Mouse (Mus musculus): ENCODE measurements around the gene Ddx17.

The Ddx17 gene

DNA sequence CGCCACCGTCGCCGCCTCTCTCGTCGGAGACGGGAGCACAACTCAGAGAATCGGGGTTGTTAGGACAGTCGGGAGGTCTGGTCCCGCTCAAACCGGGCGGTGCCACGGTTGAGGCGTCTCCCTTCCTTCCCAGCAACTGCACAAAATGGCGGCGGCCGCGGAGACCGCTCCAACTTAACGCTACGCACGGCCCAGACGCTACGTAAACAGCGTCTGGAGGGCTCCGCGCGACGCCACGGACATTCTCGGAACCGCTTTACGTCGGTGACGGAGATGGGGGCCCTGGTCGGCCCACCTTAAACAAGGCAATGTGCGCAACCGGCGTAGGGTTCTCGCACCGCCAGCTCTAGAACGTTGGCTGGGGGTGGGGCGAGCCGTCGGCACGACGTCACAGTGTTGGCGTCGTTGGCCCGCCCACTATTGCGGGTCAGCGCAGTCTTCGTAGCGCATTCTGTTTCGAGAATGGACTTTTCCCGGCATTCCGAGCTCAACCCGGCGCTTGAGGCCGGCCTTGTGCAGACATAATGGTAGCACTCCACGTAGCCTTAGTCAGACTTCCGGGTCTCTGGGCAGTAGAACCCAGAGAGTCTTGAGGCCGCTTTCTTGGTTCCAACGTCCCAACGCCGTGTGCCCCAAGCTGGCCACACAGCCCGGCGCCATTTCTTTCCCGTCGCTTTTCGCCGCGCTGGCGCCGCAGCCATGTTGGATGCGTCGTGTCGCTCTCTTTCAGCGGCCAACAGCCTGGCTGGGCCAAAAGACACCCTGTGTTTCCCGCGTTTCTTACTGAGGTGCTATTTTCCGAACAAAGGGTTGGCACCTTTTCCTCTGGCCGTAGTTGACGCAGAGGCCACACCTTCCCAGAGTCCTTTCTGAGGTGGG is at the start of gene Ddx17:
TSS of gene Ddx17 (minus strand) at position 332 of the 879 bp plus-strand sequence.
- DNase-seq, result peak; percentile 98

DNA sequence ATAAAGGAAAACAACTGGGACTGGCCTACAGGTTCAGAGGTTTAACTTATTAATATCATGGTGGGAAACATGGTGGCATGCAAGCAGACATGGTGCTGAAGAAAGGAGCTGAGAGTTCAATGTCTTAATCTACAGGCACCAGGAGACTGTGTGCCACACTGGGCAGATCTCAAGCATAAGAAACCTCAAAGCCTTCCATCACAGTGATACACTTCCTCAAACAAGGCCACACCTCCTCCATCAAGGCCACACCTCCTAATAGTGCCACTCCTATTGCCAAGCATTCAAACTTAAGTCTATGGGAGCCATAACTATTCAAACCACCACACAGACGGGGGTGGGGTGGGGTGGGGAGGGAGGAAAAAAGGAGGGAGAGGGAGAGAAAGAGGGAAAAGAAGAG is 35.0 kb upstream of the Ddx17 start:
- no peak for DNase-seq

DNA sequence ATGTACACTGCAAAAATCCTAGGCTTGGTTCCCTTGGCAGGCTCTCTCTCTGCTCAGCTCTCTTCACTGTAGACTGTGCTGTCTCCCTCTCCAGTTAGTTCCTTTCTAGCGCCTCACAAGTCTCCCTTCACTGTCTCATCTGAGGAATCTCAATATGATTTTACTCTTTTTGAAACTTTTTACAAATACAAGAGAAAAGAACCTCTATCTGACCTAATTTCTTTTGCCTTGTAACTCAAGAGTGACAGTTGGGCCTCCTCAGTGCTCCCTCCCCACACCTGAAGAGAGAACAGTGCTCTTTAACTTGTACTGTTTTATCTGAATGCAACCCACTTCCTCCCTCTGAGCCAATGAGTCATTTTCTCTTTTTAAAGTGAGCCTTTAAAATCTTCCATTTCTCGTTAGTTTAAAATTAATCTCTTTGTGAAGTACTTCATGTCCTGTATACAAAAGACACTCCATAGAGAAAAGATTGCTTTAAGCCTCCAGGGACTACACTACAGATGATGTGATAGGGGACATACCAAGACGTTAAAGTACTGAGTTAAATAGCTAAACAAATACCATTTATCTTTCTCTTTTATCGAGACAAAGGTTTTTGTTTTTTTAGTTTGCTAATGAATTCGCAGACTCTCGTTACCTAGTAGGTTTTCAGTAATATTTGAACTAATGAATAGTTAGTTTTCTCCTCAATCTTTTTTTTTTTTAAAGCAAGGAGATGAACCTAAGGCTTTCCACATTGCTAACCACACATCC is 31.3 kb upstream of the Ddx17 start:
- DNase-seq, result no peak

DNA sequence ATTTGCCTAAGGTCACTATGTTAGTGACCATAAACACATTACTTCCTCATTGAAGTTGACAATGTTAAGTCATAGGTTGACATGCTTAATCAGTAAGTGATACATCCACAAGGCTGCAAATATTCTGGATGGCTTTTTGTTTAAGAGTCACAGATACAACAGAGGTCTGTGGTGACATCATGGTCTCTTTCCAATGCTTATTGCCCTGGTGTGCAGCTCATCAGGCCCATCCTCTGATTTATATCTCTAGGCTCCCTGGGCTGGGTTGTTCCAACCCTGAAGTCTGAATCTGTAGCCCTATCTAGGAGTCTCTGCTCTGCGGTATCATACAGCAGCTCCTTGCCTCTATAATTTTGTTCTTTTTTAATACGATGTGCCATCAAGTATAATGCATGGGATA is 30.4 kb upstream of the Ddx17 start:
- DNase-seq, result no peak

DNA sequence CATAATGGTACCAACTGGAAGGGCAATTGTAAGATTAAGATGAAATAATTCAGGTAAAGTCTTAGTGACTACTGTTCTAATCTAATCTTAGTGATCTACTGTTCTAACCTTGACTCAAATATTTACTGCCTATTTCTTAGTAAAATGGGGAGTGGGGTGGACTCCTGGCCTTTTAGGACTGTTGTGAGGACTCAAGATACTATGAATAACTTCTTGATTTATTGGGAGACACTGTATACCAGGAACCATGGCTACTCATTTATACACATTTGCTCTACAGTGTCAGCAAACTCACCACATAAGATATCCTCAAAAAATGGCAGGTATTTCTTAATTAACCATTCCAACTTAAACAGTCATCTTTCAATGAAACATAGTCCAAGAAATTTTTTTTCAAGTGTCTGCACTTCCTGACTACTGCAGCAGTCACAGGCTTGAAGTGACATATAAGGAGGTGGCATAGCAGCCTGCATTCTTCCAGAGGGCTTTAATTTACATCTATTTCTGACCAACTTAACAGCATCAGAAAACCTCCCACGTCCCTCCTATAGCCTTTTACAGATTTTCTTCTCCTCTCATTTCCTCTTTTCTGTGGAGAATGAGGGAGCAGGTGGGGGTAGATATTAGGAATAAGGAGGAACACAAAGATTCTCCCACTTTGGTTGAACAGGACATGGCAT is 29.1 kb upstream of the Ddx17 start:
- no peak for DNase-seq

DNA sequence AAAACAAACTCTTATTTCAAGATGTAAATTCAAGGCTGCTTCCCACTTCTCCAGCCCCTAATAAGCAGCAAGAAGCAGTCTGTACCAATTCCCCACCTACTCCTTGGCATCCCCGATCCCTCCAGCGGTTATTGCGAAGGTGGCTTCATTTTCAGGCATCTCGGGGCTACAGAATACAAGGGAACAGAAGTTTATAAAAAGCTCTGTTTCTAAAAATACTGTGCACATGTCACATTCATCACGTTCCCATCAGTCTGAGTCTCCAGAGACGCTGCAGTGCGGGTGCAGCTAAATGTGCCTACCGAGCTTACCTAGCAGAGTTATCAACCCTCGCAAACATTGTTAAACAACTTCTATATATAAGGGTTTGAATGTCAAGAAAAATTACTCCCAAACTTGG is 15.9 kb upstream of the Ddx17 start:
- DNase-seq, result no peak

DNA sequence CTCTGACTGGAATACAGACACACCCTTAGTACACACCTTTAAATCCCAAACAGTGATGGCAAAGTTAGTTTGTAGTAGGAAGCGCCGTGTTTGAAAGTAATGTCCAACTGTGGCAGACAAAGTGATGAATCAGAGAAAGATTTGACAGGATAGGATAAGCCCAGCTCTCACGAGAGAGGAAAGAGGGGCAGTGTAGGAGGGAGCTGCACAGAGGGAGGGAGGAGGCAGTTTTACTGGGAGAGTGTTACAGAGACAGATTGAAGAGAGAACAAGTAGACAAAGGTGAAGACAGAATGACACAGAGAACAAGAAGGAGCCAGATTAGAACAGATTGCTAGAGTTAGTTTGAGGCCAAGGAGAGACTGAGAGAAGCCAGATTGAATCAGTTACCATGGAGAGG is 13.1 kb upstream of the Ddx17 start:
- no peak for DNase-seq

DNA sequence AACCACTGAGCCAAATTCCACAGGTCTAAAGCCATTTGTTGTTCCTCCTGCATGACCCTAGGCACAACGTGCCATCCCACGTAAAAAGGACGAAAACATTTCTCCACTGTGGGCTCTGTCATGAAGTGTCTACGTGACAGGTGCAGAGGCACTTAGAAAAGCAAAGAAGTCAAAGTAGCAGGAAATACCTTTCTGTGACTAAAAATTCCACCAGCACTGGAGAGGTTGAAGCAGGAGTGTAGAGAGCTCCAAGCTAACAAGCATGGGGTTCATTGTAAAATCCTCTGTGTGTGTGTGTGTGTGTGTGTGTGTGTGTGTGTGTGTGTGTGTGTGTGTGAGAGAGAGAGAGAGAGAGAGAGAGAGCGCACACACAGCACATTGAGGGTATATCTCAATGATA is 6.0 kb upstream of the Ddx17 start:
- DNase-seq, result no peak

DNA sequence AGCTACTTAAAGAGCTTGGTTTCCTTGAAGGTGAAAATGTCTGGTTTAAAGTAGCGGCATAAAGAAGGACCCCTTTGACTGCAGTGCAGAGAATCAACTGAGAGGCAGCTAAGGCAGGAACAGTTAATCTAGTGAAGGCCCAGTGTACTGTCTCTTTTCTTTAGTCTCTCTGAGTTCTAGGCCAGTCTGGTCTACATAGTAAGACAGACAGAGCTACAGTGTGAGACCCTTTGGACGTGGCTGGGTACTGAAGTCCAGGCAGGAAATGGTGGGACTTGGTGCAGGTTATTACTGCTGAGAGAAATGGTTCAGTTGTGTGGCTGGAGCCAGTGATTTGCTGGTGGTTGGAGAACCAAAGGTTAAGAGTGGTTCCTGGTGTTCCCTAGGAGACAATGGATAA is 1.7 kb upstream of the Ddx17 start:
- DNase-seq, result no peak

DNA sequence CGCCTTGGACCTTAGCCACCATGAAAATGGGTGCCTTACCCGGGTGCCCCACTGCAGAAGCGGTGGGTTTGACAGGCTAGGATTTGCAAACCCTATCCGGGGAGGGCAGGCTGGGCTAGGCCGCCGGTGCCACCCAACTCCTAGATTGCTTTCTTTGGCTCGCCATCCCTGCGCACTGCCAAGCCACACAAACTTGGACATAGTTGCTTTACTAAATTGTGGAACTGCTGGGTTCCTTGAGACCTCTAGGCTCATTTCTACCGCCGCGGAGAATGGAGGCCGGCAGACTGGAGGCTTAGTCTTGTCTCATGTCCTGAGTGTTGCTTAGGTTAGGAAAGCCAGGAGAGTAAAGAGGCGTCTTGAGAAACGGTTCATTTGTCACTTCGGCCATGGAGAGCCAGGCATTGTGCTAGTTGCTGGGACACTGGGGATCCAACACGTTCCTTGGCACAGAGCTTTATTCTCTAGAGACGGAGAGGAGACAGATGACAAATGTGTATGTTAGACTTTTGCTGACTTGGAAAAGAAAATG is 814 bp upstream of the Ddx17 start:
- DNase-seq, result no peak

DNA sequence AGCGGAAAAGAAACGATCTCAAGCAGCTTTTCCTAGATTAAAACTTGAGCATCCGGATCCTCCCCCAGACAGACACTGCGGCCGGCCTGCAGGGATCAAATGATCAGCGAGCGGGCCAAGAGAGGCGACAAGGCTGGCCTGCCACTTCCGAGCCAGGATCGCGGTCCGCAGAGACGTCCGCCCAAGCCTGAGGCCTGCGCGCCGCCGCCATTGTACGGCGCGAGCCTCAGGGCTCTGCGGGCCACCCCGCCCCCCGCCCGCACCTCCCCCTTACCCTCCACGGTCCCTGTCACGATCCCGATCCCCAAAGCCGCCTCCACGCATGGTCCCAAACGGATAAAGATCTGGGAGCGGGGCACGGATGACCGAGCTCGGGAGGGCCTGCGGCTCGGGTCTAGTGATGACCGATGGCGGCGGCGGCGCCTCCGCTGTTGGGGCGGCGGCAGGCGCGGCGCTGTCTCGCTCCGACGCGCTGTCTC is 581 bp downstream of the Ddx17 start:
- DNase-seq, result peak; percentile 87

DNA sequence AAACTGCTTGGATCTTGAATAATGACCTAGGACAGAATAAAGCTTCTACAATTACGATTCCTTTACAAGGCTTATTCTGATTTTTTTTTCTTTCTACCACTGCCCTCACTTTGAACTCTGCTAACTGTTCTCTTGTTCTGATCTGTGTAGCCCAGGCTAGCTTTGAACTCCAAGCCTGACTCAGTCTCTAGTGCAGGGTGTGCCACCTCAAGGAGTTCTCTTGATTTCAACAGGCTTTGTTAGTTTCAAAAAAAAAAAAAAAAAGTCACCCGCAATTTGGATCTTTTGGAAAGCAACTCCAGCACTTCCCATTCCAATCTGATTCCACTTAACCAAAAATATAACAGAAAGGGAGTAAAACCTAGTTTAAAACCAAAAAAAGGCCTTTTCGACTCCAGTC is 1.0 kb downstream of the Ddx17 start:
- DNase-seq, result no peak

DNA sequence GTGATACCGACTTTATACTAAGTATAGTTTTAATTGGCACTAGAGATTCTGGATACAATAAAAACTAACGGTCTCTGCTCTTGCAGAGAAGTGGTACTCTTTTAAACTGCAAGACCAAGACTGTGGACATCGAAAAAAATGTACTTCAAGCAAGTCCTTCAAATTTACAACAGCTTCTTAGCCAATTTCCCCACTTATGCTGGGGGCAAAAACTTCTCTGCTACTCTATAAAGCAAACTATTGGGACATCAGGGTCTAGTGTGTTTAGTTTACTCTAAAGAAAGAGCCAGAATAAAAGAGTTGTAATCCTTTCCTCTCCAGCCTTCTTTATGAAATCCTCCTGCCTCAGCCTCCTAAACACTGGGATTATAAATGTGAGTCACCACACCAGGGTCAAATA is 2.6 kb downstream of the Ddx17 start:
- DNase-seq, result no peak

DNA sequence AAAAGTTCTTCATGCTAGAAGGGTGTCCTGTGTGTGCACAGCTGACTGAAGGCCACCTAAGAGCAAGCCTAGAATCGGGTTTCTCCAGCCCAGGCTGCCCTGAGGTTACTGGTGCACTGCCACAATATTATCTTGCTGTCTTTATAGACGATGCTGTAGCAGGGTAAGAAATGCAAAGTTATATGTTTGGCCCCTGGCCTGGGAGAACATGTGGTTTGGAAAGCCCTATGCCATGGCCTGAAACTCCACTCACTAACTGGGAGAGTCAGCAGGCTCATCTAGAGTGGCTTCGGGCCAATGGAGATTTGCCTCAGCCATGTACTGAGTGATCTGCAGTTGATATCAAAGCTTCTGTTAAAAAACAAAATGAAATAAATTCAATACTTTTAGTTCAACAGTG is 12.7 kb downstream of the Ddx17 start:
- no peak for DNase-seq

DNA sequence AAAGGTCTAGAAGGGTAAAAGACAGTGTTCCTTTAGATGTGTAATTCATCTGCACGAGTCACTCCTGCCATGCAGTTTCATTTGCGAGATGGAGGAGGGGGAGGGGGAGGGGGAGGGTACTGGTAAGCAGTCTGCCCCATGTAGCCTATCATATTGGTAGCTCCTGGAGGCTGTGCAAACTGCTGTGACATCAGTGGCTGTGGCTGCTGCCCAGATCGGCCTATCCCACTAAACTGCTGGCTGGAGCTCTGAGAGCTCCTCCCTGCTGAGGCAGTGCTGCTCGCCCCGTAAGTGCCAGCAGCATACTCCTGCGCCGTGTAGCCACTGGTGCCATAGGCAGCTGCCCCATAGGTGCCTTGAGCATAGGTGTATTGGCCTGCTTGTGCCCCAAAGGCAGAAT is 16.6 kb downstream of the Ddx17 start:
- DNase-seq, result no peak

DNA sequence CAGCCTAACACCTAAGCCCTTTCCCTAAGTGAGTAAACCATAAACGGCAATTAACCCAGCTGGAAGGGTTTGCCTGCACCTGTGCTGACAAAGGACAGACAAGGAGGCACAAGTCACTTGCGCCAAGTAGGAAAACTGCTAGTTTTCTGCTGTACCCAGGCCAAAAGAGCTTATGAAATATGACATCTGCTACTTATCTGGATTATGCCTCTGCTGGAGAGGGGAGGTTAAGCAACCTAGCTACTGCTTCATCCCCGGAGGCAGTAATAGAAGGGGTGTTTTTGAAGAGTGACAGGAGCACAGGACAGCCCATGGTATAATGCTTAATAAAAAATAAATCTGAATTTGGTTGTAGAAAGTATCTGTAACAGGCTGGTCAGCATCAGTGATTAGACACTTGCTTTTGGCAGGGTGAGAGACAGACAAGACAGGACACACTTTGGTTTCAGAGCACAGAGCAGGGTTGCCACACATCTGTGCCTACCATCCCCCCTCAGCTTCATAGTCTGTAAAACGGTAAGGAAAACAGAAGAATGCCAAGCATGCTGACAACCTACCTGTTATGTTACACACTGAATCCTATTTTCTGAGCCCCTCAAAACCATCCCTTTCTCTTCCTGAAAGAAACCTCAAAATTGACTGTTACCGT is 18.4 kb downstream of the Ddx17 start:
- DNase-seq, result no peak

DNA sequence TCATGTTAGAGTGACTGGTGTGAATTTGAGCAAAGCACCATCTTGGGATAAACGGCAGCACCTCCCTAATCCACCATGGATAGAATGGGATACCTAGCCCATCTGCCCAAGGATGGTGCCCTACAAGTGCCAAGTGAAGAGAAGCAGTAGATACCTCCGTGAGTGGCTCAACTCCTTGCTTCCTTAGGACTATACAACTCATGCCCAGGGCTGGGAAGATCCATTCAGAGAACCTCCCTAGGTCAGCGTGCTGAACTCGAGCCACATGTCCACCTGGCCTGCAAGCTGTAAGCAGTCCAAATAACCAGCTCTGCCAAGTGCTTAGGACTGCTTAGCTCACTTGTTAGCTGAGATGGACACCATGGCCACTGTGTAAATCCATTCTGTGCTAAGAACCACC is 19.3 kb downstream of the Ddx17 start:
- no peak for DNase-seq

DNA sequence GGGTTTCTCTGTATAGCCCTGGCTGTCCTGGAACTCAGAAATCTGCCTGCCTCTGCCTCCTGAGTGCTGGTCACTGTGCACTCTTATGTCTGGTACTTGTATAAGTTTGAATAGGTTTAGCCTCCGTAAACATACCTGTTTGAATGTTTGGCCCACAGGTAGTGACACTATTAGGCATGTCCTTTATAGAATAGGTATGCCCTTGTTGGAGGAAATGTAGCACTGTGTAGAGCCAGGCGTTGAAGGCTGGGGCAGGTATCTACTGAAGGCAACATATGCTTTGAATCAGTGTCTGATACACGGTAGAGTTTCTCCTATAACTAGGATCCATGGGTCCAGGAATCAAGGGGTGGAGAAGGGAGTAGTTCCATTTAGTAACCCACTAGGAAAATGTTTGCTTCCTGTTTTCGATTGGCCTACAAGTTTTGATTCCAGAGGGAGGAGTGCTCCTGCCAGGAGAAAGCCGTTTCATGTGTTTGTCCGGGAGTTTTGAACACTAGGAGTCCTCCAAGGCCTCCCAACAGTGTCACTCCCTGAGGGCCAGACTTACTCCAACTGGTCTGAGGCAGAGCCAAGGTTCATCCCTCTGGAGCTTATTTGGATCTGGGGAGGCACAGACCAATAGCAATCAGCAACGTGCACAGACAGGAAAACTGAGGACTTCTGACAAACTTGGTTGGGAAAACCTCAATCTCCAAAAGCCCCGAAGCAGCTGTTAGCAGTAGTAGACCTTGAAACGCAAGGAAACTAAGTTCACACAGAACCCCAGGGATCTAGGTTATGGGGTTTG is 20.4 kb downstream of the Ddx17 start:
- peak; percentile 41 for DNase-seq

DNA sequence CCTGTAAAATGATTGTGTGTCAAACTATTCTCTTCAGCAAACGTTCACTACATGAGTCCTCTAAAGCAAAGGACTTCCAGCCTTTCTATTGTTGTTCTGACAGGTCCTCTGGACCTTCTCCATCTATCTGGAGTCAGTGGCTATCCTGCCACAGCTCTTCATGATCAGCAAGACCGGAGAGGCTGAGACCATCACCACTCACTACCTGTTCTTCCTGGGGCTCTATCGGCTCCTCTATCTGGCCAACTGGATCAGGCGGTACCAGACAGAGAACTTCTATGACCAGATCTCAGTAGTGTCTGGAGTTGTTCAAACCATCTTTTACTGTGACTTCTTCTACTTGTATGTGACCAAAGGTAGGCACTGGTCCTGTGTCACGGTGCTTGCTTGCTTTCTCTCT is 21.0 kb downstream of the Ddx17 start:
- DNase-seq, result no peak

DNA sequence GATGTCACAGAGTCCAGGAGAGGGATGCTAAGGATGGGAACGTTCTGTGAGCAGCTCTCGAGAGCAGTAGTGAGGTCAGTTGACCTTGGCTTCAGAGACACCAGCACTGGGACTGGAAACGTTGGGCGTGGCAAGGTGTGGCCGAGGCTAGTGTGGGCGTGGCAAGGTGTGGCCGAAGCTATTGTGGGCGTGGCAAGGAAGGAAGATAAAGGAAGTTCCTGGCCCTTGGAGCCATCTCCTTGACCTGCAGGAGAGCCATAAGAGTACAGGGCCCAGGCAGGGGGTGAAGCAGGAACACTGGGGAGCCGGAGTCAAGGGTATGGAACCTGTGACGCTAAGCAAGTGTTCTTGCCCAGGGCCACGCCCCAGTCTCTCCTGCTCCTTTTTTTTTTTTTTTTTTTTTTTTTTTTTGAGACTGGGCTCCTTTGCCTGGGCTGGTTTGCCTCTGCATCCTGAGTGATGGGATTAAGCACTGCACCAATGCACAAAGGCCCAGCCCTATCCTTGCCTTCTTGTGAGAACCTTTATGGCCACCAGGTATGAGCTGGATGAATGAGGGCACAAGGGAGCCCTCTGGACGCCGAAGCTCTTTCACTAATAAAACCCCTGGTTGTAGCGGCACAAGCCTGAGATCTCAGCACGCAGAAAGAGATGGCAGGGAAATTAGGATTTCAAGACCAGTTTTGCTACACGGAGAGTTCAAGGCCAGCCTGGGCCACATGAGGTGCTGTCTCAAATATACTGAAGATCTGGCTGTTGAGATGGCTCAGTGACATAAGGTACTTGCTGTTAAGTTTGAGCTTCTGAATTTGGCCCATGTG is 26.9 kb downstream of the Ddx17 start:
- DNase-seq, result no peak

DNA sequence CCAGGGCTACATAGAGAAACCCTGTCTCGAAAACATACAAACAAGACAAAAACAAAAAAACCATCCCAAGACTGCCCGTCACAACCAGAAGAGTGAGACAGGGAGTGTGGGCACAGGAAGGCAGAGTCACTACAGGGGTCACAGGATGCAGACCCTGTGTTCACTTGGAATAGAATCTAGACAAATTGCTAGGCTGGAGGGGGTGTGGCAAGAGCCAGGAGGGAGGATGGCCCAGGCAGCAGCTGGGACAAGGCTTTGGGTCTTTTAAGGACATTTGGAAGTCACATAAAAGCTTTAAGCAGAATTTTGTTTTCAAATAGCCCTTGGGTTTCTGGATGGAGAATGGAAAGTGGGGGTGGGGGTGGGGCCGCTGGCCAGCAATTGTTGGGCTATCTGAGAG is 28.0 kb downstream of the Ddx17 start:
- DNase-seq, result no peak

Data from kidney, postnatal 14 days (tissue).